Mouse (Mus musculus): ENCODE measurements around the gene Pcsk5. TPM values are rescaled to one million over a fixed set of nuclear protein-coding genes. Genes with fewer than 3 reads are reported as not detected.

The Pcsk5 gene
- polyA plus RNA-seq, 1 experiment = 6.3 TPM

- TF ChIP-seq POLR2A (IDR thresholded peaks at IDR 0.05; ENCODE audit: borderline replicate concordance, extremely low read depth, insufficient read depth, insufficient read length, poor library complexity, severe bottlenecking) (no peak), CTCF (IDR thresholded peaks at IDR 0.05; ENCODE audit: borderline replicate concordance, extremely low read depth, insufficient read depth, insufficient read length) (no peak)
- DNase-seq (ENCODE audit: low read depth) = peak; percentile 31
These were observed 270.2 kb downstream of the Pcsk5 start for GRCm38 (mm10) chr19:17567264-17567663.

- TF ChIP-seq POLR2A (IDR thresholded peaks at IDR 0.05; ENCODE audit: borderline replicate concordance, extremely low read depth, insufficient read depth, insufficient read length, poor library complexity, severe bottlenecking) = no peak
- TF ChIP-seq CTCF (IDR thresholded peaks at IDR 0.05; ENCODE audit: borderline replicate concordance, extremely low read depth, insufficient read depth, insufficient read length) = no peak
- DNase-seq (ENCODE audit: low read depth) = peak; percentile 36
These were observed 271.3 kb downstream of the Pcsk5 start for GRCm38 (mm10) chr19:17566097-17566496.

GRCm38 (mm10) chr19:17558764-17559163, 278.7 kb downstream of the Pcsk5 start:
- no peak for DNase-seq (ENCODE audit: low read depth)
- no peak for TF ChIP-seq CTCF (IDR thresholded peaks at IDR 0.05; ENCODE audit: borderline replicate concordance, extremely low read depth, insufficient read depth, insufficient read length)
- TF ChIP-seq POLR2A (IDR thresholded peaks at IDR 0.05; ENCODE audit: borderline replicate concordance, extremely low read depth, insufficient read depth, insufficient read length, poor library complexity, severe bottlenecking) = no peak

GRCm38 (mm10) chr19:17555159-17555558, 282.3 kb downstream of the Pcsk5 start:
- TF ChIP-seq POLR2A (IDR thresholded peaks at IDR 0.05; ENCODE audit: borderline replicate concordance, extremely low read depth, insufficient read depth, insufficient read length, poor library complexity, severe bottlenecking) = no peak
- no peak for TF ChIP-seq CTCF (IDR thresholded peaks at IDR 0.05; ENCODE audit: borderline replicate concordance, extremely low read depth, insufficient read depth, insufficient read length)
- peak; percentile 11 for DNase-seq (ENCODE audit: low read depth)

GRCm38 (mm10) chr19:17554571-17554970, 282.9 kb downstream of the Pcsk5 start:
- DNase-seq (ENCODE audit: low read depth) = no peak
- TF ChIP-seq POLR2A (IDR thresholded peaks at IDR 0.05; ENCODE audit: borderline replicate concordance, extremely low read depth, insufficient read depth, insufficient read length, poor library complexity, severe bottlenecking) (no peak), CTCF (IDR thresholded peaks at IDR 0.05; ENCODE audit: borderline replicate concordance, extremely low read depth, insufficient read depth, insufficient read length) (no peak)

DNA sequence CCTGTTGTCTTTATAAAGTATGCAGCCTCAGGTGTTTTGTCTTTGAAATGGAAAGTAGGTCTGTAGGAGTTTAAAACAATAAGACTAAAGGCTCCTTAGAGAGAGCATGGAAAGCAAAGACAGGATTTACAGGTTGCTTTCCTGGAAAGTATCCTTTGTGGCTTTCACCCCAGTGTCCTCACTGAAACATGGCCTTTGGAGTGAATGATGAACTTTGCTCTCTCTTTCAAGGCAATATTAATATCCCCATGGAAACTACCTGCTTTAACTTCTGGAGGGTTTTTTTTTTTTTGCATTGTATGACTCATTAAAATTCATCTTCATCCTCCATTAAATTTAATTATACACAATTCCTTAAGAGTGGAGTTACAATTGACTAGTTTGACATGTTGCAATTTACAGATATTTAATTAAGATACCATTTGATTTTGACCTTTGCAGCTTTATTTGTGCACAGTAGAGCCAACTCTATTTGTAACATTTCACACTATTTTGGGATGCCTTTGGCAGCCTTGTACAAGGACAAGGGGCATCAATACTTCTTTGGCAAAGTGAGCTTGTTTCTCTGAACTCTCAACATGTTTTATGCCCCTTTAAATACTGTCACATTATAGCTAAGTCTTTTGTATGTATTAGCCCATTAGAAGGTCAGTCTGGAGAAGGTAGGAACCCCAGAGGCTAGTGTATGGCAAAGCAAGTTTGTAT, 283.9 kb downstream of the Pcsk5 start:
- no peak for DNase-seq (ENCODE audit: low read depth)
- TF ChIP-seq CTCF (IDR thresholded peaks at IDR 0.05; ENCODE audit: borderline replicate concordance, extremely low read depth, insufficient read depth, insufficient read length) (no peak), POLR2A (IDR thresholded peaks at IDR 0.05; ENCODE audit: borderline replicate concordance, extremely low read depth, insufficient read depth, insufficient read length, poor library complexity, severe bottlenecking) (no peak)

- no peak for DNase-seq (ENCODE audit: low read depth)
- no peak for TF ChIP-seq CTCF (IDR thresholded peaks at IDR 0.05; ENCODE audit: borderline replicate concordance, extremely low read depth, insufficient read depth, insufficient read length)
- no peak for TF ChIP-seq POLR2A (IDR thresholded peaks at IDR 0.05; ENCODE audit: borderline replicate concordance, extremely low read depth, insufficient read depth, insufficient read length, poor library complexity, severe bottlenecking)
These were observed 308.5 kb downstream of the Pcsk5 start for GRCm38 (mm10) chr19:17528746-17529532.

DNA sequence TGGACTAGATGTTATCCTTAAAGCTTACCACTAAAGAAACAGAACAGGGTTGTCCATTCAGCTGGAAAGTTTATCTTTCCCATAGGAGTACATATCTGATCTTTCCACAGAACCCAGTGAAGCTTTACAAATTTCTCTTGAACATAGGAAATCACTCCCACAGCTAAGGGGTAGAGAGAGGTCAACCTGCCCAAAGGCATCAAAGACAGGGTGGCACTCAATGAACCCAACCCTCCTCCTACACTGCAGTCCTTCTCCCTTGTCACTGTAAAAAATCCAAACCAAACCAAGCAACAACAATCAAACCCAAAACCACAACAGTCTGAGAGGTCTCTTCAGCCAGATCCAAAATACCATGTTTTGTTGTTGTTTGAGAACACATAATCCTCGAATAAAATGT, 311.9 kb downstream of the Pcsk5 start:
- no peak for DNase-seq (ENCODE audit: low read depth)
- no peak for TF ChIP-seq CTCF (IDR thresholded peaks at IDR 0.05; ENCODE audit: borderline replicate concordance, extremely low read depth, insufficient read depth, insufficient read length)
- no peak for TF ChIP-seq POLR2A (IDR thresholded peaks at IDR 0.05; ENCODE audit: borderline replicate concordance, extremely low read depth, insufficient read depth, insufficient read length, poor library complexity, severe bottlenecking)

DNA sequence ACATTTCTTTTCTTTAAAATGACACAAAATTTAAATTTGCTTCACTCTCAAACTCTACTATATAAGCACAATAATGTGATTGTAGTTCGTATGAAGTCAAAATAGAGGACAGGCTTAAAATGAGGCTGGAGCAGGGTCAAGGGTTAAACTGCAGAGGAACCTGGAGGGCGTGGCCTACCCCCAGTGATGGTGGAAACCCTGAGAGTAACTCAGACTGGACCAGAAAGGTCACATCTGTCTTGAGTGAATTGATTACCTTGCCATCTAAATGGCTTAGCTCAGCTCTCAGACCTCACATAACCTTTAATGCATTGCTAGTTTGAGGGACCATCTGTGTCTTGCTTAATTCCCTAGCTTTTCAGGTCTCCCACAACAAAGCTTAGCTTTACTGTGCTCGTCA, 323.0 kb downstream of the Pcsk5 start:
- TF ChIP-seq POLR2A (IDR thresholded peaks at IDR 0.05; ENCODE audit: borderline replicate concordance, extremely low read depth, insufficient read depth, insufficient read length, poor library complexity, severe bottlenecking) (no peak), CTCF (IDR thresholded peaks at IDR 0.05; ENCODE audit: borderline replicate concordance, extremely low read depth, insufficient read depth, insufficient read length) (no peak)
- DNase-seq (ENCODE audit: low read depth) = no peak

- DNase-seq (ENCODE audit: low read depth) = no peak
- TF ChIP-seq CTCF (IDR thresholded peaks at IDR 0.05; ENCODE audit: borderline replicate concordance, extremely low read depth, insufficient read depth, insufficient read length) (no peak), POLR2A (IDR thresholded peaks at IDR 0.05; ENCODE audit: borderline replicate concordance, extremely low read depth, insufficient read depth, insufficient read length, poor library complexity, severe bottlenecking) (no peak)
These were observed 326.1 kb downstream of the Pcsk5 start for GRCm38 (mm10) chr19:17511283-17511682.

GRCm38 (mm10) chr19:17504212-17504611, 333.2 kb downstream of the Pcsk5 start:
- TF ChIP-seq POLR2A (IDR thresholded peaks at IDR 0.05; ENCODE audit: borderline replicate concordance, extremely low read depth, insufficient read depth, insufficient read length, poor library complexity, severe bottlenecking) = no peak
- TF ChIP-seq CTCF (IDR thresholded peaks at IDR 0.05; ENCODE audit: borderline replicate concordance, extremely low read depth, insufficient read depth, insufficient read length) = no peak
- DNase-seq (ENCODE audit: low read depth) = no peak

Measured in brain, embryonic 14.5 days (tissue).